In genomic region chr3:27605613-27606012, GRCm38 (mm10) we compare ENCODE assay signal across 26 mouse cellular contexts.
A peak's percentile ranks its signal among the peaks of the same experiment; 100 is the strongest.
DNase-seq lines count a peak whose midpoint lies in the region; ATAC-seq and TF ChIP-seq lines count a peak whose summit lies in the region.
"Had no signal": no experiment of that assay in that cellular context is flagged by ENCODE, and none has a peak within 500 bp of the region (broad histone marks: within the 10 kb centered on the region; RNA-seq: fewer than 3 reads in every experiment).

No protein-coding gene starts in this region.

- no peak overlapping the region for H3K4me2 ChIP-seq in heart, embryonic 13.5 days
- no peak overlapping the region for H3K4me2 ChIP-seq in embryonic facial prominence, embryonic 15.5 days (replicated peaks)
- H3K4me2 ChIP-seq: forebrain, embryonic 12.5 days; heart, embryonic 12.5 days; hindbrain, embryonic 12.5 days; kidney, embryonic 15.5 days; liver, embryonic 15.5 days had no signal

- no peaks in the 10 kb centered on the region for H3K9me3 ChIP-seq in heart, embryonic 13.5 days
- no peaks in the 10 kb centered on the region for H3K9me3 ChIP-seq in embryonic facial prominence, embryonic 15.5 days (replicated peaks)
- H3K9me3 ChIP-seq: forebrain, embryonic 12.5 days; heart, embryonic 12.5 days; hindbrain, embryonic 12.5 days; kidney, embryonic 15.5 days; liver, embryonic 15.5 days; midbrain, embryonic 10.5 days had no signal

- WGBS in heart, embryonic 13.5 days: 79% methylated on average over 4 of the region's 4 CpGs
- whole genome bisulfite sequencing in embryonic facial prominence, embryonic 15.5 days: 85% methylated on average over 4 of the region's 4 CpGs

- no peak overlapping the region for H3K9ac ChIP-seq in heart, embryonic 13.5 days
- no peak overlapping the region for H3K9ac ChIP-seq in embryonic facial prominence, embryonic 15.5 days
- H3K9ac ChIP-seq: forebrain, embryonic 12.5 days; heart, embryonic 12.5 days; hindbrain, embryonic 12.5 days; kidney, embryonic 15.5 days; liver, embryonic 15.5 days had no signal

- H3K4me3 ChIP-seq in heart, embryonic 13.5 days: no peak overlapping the region
- no peak overlapping the region for H3K4me3 ChIP-seq in embryonic facial prominence, embryonic 15.5 days (replicated peaks)
- no peak overlapping the region for H3K4me3 ChIP-seq in gastrocnemius, adult 2 months
- H3K4me3 ChIP-seq: erythroblast, embryonic 14.5 days; forebrain, embryonic 12.5 days; heart, embryonic 12.5 days; hindbrain, embryonic 12.5 days; kidney, embryonic 15.5 days; liver, embryonic 15.5 days; midbrain, embryonic 10.5 days had no signal

- no peaks in the 10 kb centered on the region for H3K27me3 ChIP-seq in heart, embryonic 13.5 days (replicated peaks)
- H3K27me3 ChIP-seq in embryonic facial prominence, embryonic 15.5 days: no peaks in the 10 kb centered on the region
- H3K27me3 ChIP-seq: forebrain, embryonic 12.5 days; heart, embryonic 12.5 days; hindbrain, embryonic 12.5 days; kidney, embryonic 15.5 days; liver, embryonic 15.5 days had no signal

- peaks cover 73% of the 10 kb centered on the region for H3K4me1 ChIP-seq in heart, embryonic 13.5 days
- peaks cover 51% of the 10 kb centered on the region for H3K4me1 ChIP-seq in embryonic facial prominence, embryonic 15.5 days

- no peak for ATAC-seq in heart, embryonic 13.5 days (ENCODE audit: extremely low read depth, insufficient number of reproducible peaks, low FRiP score, low TSS enrichment)
- ATAC-seq in embryonic facial prominence, embryonic 15.5 days (ENCODE audit: insufficient number of reproducible peaks, low FRiP score, low TSS enrichment, low read depth): no peak
- peak; percentile 66 for ATAC-seq in megakaryocyte, adult 5-6 weeks (ENCODE audit: poor library complexity, severe bottlenecking)
- ATAC-seq: intestine, postnatal 0 days; lung, postnatal 0 days had no signal

- no peaks in the 10 kb centered on the region for H3K36me3 ChIP-seq in heart, embryonic 13.5 days
- no peaks in the 10 kb centered on the region for H3K36me3 ChIP-seq in embryonic facial prominence, embryonic 15.5 days
- H3K36me3 ChIP-seq: forebrain, embryonic 12.5 days; heart, embryonic 12.5 days; hindbrain, embryonic 12.5 days; kidney, embryonic 15.5 days; liver, embryonic 15.5 days; midbrain, embryonic 10.5 days had no signal

- intact Hi-C loops in gastrocnemius, adult 2 months (cut with DNase I): no loop called here

- peak overlapping the region; percentile 12; the same call in 1 of the 2 replicates for H3K27ac ChIP-seq in heart, embryonic 13.5 days (replicated peaks)
- peak overlapping the region; percentile 76; the same call in 1 of the 2 replicates for H3K27ac ChIP-seq in embryonic facial prominence, embryonic 15.5 days (replicated peaks)
- no peak overlapping the region for H3K27ac ChIP-seq in gastrocnemius, adult 2 months
- H3K27ac ChIP-seq: forebrain, embryonic 12.5 days; hindbrain, embryonic 12.5 days; liver, embryonic 15.5 days; macrophage; midbrain, embryonic 10.5 days had no signal

- DNase-seq in heart, adult 8-10 months (ENCODE audit: low spot score): no peak
- peak; percentile 45 for DNase-seq in adrenal gland, postnatal 14 days
- no peak for DNase-seq in gastrocnemius, adult 2 months
- DNase-seq in kidney, adult 18-20 months: no peak
- DNase-seq: cerebellum, adult 2 months; cerebellum, postnatal 25 days; embryo, embryonic 11 days; heart, postnatal 14 days; kidney, postnatal 36 days; layer of hippocampus, postnatal 36 days; retina, postnatal 1 day; right cerebral cortex, postnatal 25 days; spleen, adult 18-20 months had no signal

- TF ChIP-seq CTCF in gastrocnemius, adult 2 months (IDR thresholded peaks at IDR 0.05): no peak
